Mouse (Mus musculus): ENCODE measurements at regions not wholly inside any gene's neighbourhood (a gene's known extent, or its start where the extent isn't known, plus 50 kb on each side); places are given as distances from the start of the nearest gene placed in this dataset.

DNA sequence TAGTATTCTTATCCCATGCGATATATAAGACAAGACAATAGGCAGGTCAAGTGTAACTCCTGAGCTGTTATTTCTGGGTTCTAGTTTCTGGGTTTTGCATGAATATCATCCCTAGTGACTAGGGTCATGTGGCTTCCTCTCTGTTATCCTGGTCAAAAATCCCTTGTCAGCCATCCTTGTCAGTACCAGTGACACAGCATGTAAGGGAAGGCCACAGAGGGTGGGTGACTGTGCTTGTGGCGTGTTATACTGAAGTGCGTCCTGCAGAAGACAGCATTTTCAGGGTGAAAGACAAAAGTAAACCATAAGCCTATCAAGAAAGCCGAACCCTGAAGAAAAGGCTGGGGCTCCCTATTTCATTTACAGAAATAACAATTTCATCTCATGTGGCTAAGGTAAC, 50.7 kb upstream of the Echdc3 start:
- 94% methylated on average over 4 of the region's 4 CpGs for WGBS
- H3K4me2 ChIP-seq (replicated peaks; ENCODE audit: low read depth, low read length): no peak overlapping the region

DNA sequence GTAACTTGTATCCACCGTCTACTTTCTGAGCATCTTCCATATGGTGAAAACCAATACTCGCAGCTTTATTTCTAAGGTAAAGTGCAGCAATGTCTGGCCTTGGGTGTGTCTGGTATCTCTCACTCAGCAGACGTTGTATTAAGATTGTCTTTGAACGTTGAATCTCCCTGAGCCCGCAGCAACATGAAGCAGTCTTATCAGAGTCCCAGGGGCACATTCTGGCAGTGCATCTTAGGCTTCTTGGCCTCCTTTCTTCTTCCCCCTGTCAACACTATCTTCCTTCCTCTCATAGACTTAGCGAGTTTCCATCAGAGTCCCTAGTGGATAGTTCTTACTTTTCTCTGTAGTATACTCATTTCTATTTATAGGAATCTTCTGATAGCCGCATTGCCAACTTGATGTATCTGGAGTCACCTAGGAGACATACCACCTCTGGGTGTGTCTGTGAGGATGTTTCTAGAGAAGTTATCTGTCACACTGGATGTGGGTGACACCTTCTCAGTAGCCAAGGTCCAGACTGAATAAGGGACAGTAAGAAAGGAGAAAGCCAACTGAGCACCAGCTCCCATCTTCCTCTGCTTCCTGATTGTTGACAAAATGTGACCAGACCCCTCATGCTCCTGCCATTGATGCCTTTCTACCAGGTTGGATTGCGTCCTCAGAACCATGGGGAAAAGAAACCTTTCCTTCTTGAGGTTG, 51.4 kb upstream of the Echdc3 start:
- no peak overlapping the region for H3K27ac ChIP-seq (ENCODE audit: low read length)
- H3K9ac ChIP-seq (replicated peaks; ENCODE audit: low read length): no peak overlapping the region
- 87% methylated on average over 8 of the region's 8 CpGs for WGBS
- peaks cover 10% of the 10 kb centered on the region; the same call in 1 of the 2 replicates for H3K9me3 ChIP-seq (ENCODE audit: low read length)
- H3K27me3 ChIP-seq (ENCODE audit: insufficient read depth, low read length): no peaks in the 10 kb centered on the region
- H3K4me2 ChIP-seq (replicated peaks; ENCODE audit: low read depth, low read length): no peak overlapping the region
- H3K4me3 ChIP-seq (ENCODE audit: low read length): no peak overlapping the region
- H3K36me3 ChIP-seq (ENCODE audit: insufficient read depth, low read length): no peaks in the 10 kb centered on the region
- H3K4me1 ChIP-seq (ENCODE audit: insufficient read depth, low read length): peaks cover 10% of the 10 kb centered on the region
- no peak for ATAC-seq (ENCODE audit: low FRiP score, low TSS enrichment)

More for the DNA sequence above, 50.7 kb upstream of the Echdc3 start:
- H3K4me1 ChIP-seq (ENCODE audit: insufficient read depth, low read length): peaks cover 10% of the 10 kb centered on the region
- no peak for ATAC-seq (ENCODE audit: low FRiP score, low TSS enrichment)
- H3K9ac ChIP-seq (replicated peaks; ENCODE audit: low read length): no peak overlapping the region
- H3K36me3 ChIP-seq (ENCODE audit: insufficient read depth, low read length): no peaks in the 10 kb centered on the region
- no peaks in the 10 kb centered on the region for H3K27me3 ChIP-seq (ENCODE audit: insufficient read depth, low read length)
- peaks cover 10% of the 10 kb centered on the region; the same call in 1 of the 2 replicates for H3K9me3 ChIP-seq (ENCODE audit: low read length)
- H3K27ac ChIP-seq (ENCODE audit: low read length): no peak overlapping the region
- H3K4me3 ChIP-seq (ENCODE audit: low read length): no peak overlapping the region

DNA sequence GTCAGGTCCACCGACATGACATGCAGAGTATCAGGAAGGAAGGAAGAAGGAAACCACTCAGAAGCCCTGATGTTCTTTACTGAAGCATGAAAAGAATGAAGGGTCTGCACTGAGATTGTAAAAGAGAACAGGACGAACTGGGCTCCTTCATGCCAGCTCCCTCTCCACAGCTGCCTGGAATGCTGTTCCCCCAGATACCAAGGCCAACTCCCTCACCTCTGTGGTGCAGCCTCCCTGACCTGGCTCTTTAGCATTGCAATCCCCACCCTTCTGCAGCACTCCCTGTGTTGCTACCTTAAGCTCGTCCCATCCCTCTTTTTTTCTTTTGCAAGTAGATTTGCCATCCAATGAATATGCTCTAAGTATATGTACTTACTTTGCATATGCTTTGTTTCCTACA, 52.3 kb upstream of the Echdc3 start:
- H3K4me1 ChIP-seq (ENCODE audit: insufficient read depth, low read length): peaks cover 10% of the 10 kb centered on the region
- H3K27ac ChIP-seq (ENCODE audit: low read length): peak overlapping the region; percentile 9; the same call in 1 of the 2 replicates
- no peak for ATAC-seq (ENCODE audit: low FRiP score, low TSS enrichment)
- no peaks in the 10 kb centered on the region for H3K27me3 ChIP-seq (ENCODE audit: insufficient read depth, low read length)
- H3K9ac ChIP-seq (replicated peaks; ENCODE audit: low read length): no peak overlapping the region
- H3K9me3 ChIP-seq (ENCODE audit: low read length): peaks cover 9% of the 10 kb centered on the region; the same call in 1 of the 2 replicates
- no peak overlapping the region for H3K4me2 ChIP-seq (replicated peaks; ENCODE audit: low read depth, low read length)
- no peak overlapping the region for H3K4me3 ChIP-seq (ENCODE audit: low read length)
- H3K36me3 ChIP-seq (ENCODE audit: insufficient read depth, low read length): no peaks in the 10 kb centered on the region
- WGBS: 54% methylated on average over 3 of the region's 3 CpGs

DNA sequence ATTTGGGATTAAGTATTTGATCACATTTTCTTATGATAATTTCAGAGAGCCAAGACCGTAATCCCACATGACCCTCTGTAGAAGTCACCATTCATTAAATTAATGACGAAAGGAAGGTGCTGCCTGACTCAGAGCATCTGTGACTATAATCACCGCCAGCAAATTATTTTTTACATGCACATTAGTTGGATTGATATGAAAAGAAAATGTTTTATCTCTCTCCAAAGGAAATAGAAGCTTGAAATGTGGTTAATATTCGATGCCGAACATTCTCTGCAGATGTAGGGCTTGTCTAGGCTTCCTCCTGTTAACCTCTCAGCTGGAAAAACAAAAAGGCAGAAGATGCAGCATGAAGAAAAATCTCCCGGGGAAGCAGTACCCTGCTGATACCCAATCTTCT, 54.2 kb upstream of the Echdc3 start:
- Histone ChIP-seq H3K27ac (ENCODE audit: low read length) (no peak overlapping the region), H3K4me2 (replicated peaks; ENCODE audit: low read depth, low read length) (no peak overlapping the region), H3K4me1 (ENCODE audit: insufficient read depth, low read length) (peaks cover 10% of the 10 kb centered on the region), H3K9ac (replicated peaks; ENCODE audit: low read length) (no peak overlapping the region), H3K4me3 (ENCODE audit: low read length) (no peak overlapping the region), H3K27me3 (ENCODE audit: insufficient read depth, low read length) (no peaks in the 10 kb centered on the region), H3K9me3 (ENCODE audit: low read length) (peaks cover 5% of the 10 kb centered on the region; the same call in 1 of the 2 replicates), H3K36me3 (ENCODE audit: insufficient read depth, low read length) (no peaks in the 10 kb centered on the region)
- WGBS: 39% methylated on average over 6 of the region's 6 CpGs
- ATAC-seq (ENCODE audit: low FRiP score, low TSS enrichment): no peak

DNA sequence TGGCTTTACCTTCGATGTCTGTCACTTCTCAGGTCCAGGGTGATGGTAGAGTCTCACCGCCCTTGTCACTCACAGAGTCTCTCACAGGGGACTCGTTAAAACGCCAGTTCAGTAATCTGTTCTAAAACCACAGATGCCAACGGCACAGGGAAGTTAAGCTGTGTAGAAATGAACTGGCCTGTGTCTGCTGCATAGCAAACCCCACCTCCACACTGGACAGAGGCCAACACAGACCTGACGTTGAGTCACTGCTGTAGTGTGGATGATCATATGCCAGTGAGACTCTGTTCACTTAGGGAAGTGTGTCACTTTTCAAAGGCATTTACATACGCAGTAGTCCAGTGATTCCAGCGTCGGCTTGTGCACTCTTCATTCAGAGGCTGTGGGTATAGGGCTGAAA, 54.7 kb upstream of the Echdc3 start:
- 0 out of 2 replicates have a peak, but pooled peaks have one; percentile 57 for ATAC-seq (ENCODE audit: low FRiP score, low TSS enrichment)
- 21% methylated on average over 9 of the region's 9 CpGs for WGBS
- Histone ChIP-seq H3K9me3 (ENCODE audit: low read length) (peaks cover 5% of the 10 kb centered on the region; the same call in 1 of the 2 replicates), H3K36me3 (ENCODE audit: insufficient read depth, low read length) (no peaks in the 10 kb centered on the region), H3K4me3 (ENCODE audit: low read length) (no peak overlapping the region), H3K9ac (replicated peaks; ENCODE audit: low read length) (no peak overlapping the region), H3K4me2 (replicated peaks; ENCODE audit: low read depth, low read length) (no peak overlapping the region), H3K27me3 (ENCODE audit: insufficient read depth, low read length) (no peaks in the 10 kb centered on the region), H3K4me1 (ENCODE audit: insufficient read depth, low read length) (peaks cover 10% of the 10 kb centered on the region), H3K27ac (ENCODE audit: low read length) (no peak overlapping the region)

DNA sequence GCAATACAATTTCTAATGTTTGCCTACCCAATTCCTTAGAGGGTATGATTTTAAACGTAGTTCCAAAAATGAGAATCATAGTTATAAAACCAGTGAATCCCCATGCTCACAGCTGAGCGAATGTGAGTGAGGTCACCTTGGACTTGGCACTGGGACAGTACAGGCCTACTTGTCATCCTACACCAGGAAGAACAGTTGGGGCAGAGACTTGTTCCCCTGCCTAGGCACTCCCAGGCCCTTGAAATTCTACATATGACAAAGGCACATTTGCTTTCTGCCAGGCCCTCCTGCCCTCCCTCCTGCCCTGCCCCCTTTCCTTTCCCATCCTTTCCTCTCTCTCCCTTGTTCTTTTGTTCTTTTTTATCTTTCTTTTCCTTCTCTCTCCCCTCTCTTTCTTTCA, 50.0 kb upstream of the Usp6nl start:
- peaks cover 11% of the 10 kb centered on the region for H3K4me1 ChIP-seq (ENCODE audit: insufficient read depth, low read length)
- no peak overlapping the region for H3K27ac ChIP-seq (ENCODE audit: low read length)
- WGBS: 95% methylated on average over 2 of the region's 2 CpGs
- no peak for ATAC-seq (ENCODE audit: low FRiP score, low TSS enrichment)
- no peaks in the 10 kb centered on the region for H3K9me3 ChIP-seq (ENCODE audit: low read length)
- no peak overlapping the region for H3K4me2 ChIP-seq (replicated peaks; ENCODE audit: low read depth, low read length)
- no peaks in the 10 kb centered on the region for H3K27me3 ChIP-seq (ENCODE audit: insufficient read depth, low read length)
- no peaks in the 10 kb centered on the region for H3K36me3 ChIP-seq (ENCODE audit: insufficient read depth, low read length)
- no peak overlapping the region for H3K4me3 ChIP-seq (ENCODE audit: low read length)
- H3K9ac ChIP-seq (replicated peaks; ENCODE audit: low read length): no peak overlapping the region

All from kidney, embryonic 16.5 days (tissue).